Mouse (Mus musculus) testis, postnatal 10 days (tissue): ENCODE results near the gene Tfec.

Source experiments
- DNase-seq: peaks from one replicate; pipeline ENCODE4 v3.0.0; 2021; ENCODE audit warnings: low spot score

Gene Tfec

GRCm38 (mm10) chr6:16794036-16794435 lies 104.2 kb downstream of the Tfec start:
- no peak for DNase-seq

DNA sequence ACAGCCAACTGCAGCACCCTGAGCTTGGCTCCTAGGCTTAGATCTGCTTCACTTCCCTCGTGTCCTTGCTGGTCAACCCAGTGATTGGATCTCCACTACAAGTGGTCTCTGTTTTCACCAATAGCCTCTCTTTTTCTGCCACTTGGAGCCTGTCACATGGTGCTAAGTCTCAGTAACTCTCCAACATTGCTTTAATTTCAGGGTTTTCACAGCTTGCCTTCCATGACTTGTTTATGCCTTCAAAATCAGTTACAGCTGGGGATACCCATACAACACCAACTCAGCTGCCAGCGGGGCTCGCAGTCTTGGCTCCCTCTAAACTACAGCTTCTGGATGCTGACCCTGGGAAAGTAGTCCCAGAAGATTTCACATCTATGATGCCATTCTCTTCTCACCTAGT lies 113.1 kb downstream of the Tfec start:
- no peak for DNase-seq
